Mouse (Mus musculus) NIH3T3 (cell line): ENCODE measurements around the gene Pgm5.
"Not testable (repeated sequence)": the region's sequence is repeated elsewhere in the genome, so short reads cannot be mapped to it uniquely, and the experiment has no call there.

Experiments
- DNase-seq: peaks from one replicate; pipeline ENCODE4 v3.0.0-alpha.2; 2012; ENCODE audit warnings: low read depth

Gene Pgm5

GRCm38 (mm10) chr19:24861612-24862451 lies at the start of gene Pgm5:
Gene Pgm5 (minus strand): TSS chr19:24861855.
- peak; percentile 40 for DNase-seq

- DNase-seq: no peak
Measured at GRCm38 (mm10) chr19:24908385-24909155, 46.9 kb upstream of the Pgm5 start.

- DNase-seq: no peak
Measured at GRCm38 (mm10) chr19:24907655-24908054, 46.0 kb upstream of the Pgm5 start.

GRCm38 (mm10) chr19:24902821-24903220 lies 41.2 kb upstream of the Pgm5 start:
- DNase-seq: no peak

- DNase-seq: no peak
Measured at GRCm38 (mm10) chr19:24902256-24902655, 40.6 kb upstream of the Pgm5 start.

- no peak for DNase-seq
Measured at GRCm38 (mm10) chr19:24901666-24902065, 40.0 kb upstream of the Pgm5 start.

GRCm38 (mm10) chr19:24900581-24901220 lies 39.0 kb upstream of the Pgm5 start, which contains the start of gene Foxd4:
Gene Foxd4 (minus strand): TSS chr19:24901197.
- DNase-seq: no peak

- no peak for DNase-seq
Measured at GRCm38 (mm10) chr19:24899578-24900544, 38.2 kb upstream of the Pgm5 start.

GRCm38 (mm10) chr19:24898737-24899577 lies 37.3 kb upstream of the Pgm5 start:
- no peak for DNase-seq

GRCm38 (mm10) chr19:24897896-24898736 lies 36.5 kb upstream of the Pgm5 start:
- DNase-seq: no peak

GRCm38 (mm10) chr19:24897006-24897895 lies 35.6 kb upstream of the Pgm5 start:
- no peak for DNase-seq

GRCm38 (mm10) chr19:24896536-24896935 lies 34.9 kb upstream of the Pgm5 start:
- DNase-seq: no peak

- DNase-seq: no peak
Measured at GRCm38 (mm10) chr19:24886888-24887287, 25.2 kb upstream of the Pgm5 start.

GRCm38 (mm10) chr19:24885504-24885903 lies 23.8 kb upstream of the Pgm5 start:
- peak; percentile 87 for DNase-seq

GRCm38 (mm10) chr19:24881237-24881636 lies 19.6 kb upstream of the Pgm5 start:
- no peak for DNase-seq

- DNase-seq: not testable (repeated sequence)
Measured at GRCm38 (mm10) chr19:24875129-24875870, 13.6 kb upstream of the Pgm5 start, which contains the start of gene Gm10053. Gene Gm10053 (plus strand): TSS chr19:24875686.

- DNase-seq: peak; percentile 69
Measured at GRCm38 (mm10) chr19:24873873-24874272, 12.2 kb upstream of the Pgm5 start.
